Mouse (Mus musculus) adrenal gland, adult (tissue): ENCODE data around the gene Tas2r108.
A peak's percentile ranks its signal among the peaks of the same experiment; 100 is the strongest.

Experiments used
- DNase-seq, 2 experiments: peaks; one replicate each; pipeline ENCODE4 v3.0.0; 2022 to 2023; ENCODE audit warnings: low spot score in 1 of 2; ENCODE audit not compliant: inconsistent age in 2 of 2

Gene Tas2r108

DNA sequence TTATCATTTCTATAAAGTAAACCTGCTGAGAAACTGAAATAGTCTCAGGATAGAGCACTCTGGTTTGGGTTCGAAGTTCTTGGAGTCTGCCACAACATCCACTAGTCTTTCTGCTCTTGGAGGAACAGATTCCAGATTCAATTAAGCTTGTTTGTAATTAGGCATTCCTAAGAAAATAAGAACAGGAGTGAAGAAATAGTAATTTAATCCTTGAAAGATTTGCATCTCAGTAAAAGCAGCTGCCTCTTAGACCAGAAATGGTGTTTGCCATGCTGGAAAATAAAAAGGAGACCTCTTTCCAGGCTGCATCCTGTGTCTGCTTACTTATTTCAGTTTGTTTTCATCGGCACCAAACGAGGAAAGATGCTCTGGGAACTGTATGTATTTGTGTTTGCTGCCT, at the start of gene Tas2r108:
Gene Tas2r108 (plus strand): TSS at position 301 of the 400 bp plus-strand sequence.
- no peak for DNase-seq

DNA sequence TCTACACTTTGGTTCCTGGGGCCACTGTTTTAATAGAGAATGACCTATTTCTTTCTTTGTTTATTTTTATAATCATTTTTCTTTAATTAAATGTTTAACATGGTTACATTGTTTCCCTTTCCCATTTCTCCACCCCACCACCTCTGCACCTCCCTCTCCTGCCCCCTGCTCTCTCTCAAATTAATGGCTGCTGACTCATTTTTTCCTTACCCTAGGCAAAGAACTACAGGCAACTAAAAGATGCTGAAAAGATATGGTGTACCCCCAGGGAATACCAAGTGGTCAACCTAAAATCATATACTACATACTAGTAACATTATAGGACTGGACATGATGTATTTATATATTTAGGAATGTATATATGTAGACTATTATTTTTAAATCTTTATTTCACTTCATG, 44.7 kb upstream of the Tas2r108 start:
- DNase-seq, result no peak

DNA sequence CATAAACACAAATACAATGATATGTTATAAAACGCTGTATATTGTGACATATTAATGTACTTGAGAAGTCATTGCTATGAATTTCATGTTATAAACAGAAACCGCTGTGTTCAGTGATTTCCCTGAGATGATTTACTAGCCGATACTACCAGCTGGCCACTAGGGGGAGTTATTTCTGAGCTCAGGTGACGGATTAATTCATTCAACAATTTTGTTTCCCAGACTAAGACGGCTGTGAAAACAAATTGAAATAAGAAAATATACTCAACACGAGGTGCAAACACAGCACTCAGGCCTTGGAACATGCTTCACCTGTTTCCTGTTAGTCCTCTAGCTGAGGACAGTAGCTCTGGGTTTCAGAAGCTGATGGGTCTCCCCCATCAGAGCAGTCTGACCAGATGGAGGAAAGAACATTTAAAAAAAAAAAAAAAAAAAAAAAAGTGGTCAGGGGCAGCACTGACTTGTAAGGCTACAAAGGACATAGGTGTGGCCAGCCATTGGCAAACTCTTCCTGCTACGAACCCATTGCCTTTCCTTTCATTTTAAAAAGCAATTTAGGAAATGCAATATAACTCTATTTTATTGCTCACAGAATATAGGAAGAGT, 38.8 kb upstream of the Tas2r108 start:
- peak in 1 of 2 experiments; percentile 50 for DNase-seq

DNA sequence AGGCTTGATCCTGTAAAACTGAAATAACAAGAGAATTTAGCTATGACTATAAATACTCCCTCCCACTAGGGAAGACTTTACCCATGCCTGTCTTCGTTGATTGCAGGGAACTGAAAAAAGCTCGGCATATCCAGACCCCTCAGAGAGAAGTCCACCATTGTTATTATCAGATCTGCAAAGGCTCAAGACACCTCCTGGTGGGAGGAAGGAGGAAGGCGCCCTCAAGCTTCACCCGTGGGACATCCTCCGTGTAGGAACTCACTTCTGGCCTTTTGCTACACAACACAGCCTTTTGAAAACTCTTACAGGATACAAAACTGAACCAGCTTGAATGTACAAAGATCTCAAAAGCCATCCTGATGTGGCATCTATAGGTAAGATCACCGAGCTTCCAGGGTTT, 27.6 kb upstream of the Tas2r108 start:
- no peak for DNase-seq

GRCm38 (mm10) chr6:40470916-40471719, 22.2 kb upstream of the Tas2r108 start, which contains the start of gene Ssbp1:
Gene Ssbp1, plus strand, starts transcription at chr6:40471352.
- peak; percentile 93 to 97 for DNase-seq

DNA sequence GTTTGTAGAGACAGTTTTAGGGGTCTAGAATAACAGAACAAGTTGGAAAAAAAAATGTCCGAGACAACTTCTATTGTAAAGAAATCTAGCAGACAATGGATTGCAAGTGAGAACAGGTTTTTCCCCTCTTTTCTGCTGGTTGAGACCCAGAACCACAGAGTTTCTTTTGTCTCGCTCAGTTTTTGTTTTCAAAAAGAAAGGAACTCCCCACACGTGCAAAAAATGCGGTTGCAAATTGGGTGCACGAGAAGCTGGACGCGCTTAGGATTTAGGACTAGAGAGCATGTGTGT, 21.7 kb upstream of the Tas2r108 start:
- no peak for DNase-seq

GRCm38 (mm10) chr6:40476132-40476531, 17.2 kb upstream of the Tas2r108 start:
- DNase-seq, result no peak

GRCm38 (mm10) chr6:40479705-40480104, 13.6 kb upstream of the Tas2r108 start:
- peak in 1 of 2 experiments; percentile 34 for DNase-seq

- no peak for DNase-seq
These were observed 11.0 kb upstream of the Tas2r108 start for GRCm38 (mm10) chr6:40482318-40482717.

DNA sequence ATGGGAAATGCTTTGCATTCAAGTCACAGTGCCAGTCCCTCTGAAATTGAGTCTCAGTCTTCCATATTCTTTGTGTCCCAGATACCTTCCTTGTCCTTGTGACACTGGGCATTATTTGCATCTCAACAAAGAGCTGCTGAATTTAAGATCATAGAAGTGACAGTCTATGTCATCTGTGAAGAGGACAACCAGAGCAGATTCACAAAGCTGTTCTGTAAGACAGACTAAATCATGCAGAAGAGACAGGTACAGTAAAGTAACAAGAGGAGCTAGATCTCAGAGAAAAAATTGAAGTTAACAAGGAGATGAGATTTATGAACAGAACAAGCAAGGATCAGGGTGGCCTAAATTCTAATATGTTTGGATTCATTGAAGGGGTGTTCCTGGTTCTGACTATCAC, 2.4 kb upstream of the Tas2r108 start, which contains the start of gene Tas2r137:
Gene Tas2r137 (plus strand): TSS at position 301 of the 400 bp plus-strand sequence.
- no peak for DNase-seq

DNA sequence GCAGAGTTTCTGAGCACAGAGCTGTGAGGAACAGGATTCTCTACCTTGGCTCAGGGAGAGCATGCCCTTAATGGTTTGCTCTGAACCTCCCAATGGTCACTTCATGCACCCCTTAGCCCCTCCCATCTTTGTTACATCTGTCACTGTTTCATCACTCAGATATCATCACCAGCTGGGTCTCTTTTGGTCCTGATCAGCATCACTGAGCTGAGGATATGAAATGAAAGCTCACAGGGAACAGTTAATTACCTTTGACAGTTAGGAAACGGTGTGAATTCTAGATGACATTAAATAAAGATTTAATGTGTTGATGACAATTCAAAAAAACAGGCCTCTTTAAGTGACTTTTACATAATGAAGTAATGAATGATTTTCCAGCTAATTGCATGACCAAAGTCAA, 26.1 kb downstream of the Tas2r108 start, which contains the start of gene Prss37:
Gene Prss37 (minus strand): TSS at position 101 of the 400 bp plus-strand sequence.
- DNase-seq, result no peak
